Mouse (Mus musculus): ENCODE data around the gene Med18. TPM values are rescaled to one million over a fixed set of nuclear protein-coding genes. Genes with fewer than 3 reads are reported as not detected.

Med18 gene
- polyA plus RNA-seq, 1 experiment = 3.0 TPM

GRCm38 (mm10) chr4:132505800-132506199, 42.1 kb upstream of the Med18 start:
- TF ChIP-seq CTCF (IDR thresholded peaks at IDR 0.05; ENCODE audit: extremely low read depth, insufficient read depth, insufficient read length, insufficient replicate concordance) = no peak
- no peak for TF ChIP-seq POLR2A (IDR thresholded peaks at IDR 0.05; ENCODE audit: low read depth, low read length)
- peaks cover 3% of the 10 kb centered on the region; the same call in 1 of the 2 replicates for H3K4me1 ChIP-seq (ENCODE audit: control insufficient read depth, insufficient read depth, insufficient read length)
- H3K36me3 ChIP-seq (ENCODE audit: control insufficient read depth, insufficient read depth, low read length) = no peaks in the 10 kb centered on the region
- no peak overlapping the region for H3K27ac ChIP-seq (ENCODE audit: insufficient read depth, low read length)
- DNase-seq (ENCODE audit: low read depth in 1 of 2, low spot score in 2 of 2) = no peak
- 62% methylated on average over 10 of the region's 10 CpGs for WGBS
- no peak overlapping the region for H3K4me3 ChIP-seq (ENCODE audit: extremely low read depth, insufficient read depth, insufficient read length)
- H3K27me3 ChIP-seq (ENCODE audit: control insufficient read depth, insufficient read depth, low read length) = no peaks in the 10 kb centered on the region

- WGBS = 60% methylated on average over 6 of the region's 6 CpGs
- Histone ChIP-seq H3K4me1 (ENCODE audit: control insufficient read depth, insufficient read depth, insufficient read length) (peaks cover 3% of the 10 kb centered on the region; the same call in 1 of the 2 replicates), H3K27ac (ENCODE audit: insufficient read depth, low read length) (peak overlapping the region; percentile 3; the same call in 1 of the 2 replicates), H3K27me3 (ENCODE audit: control insufficient read depth, insufficient read depth, low read length) (no peaks in the 10 kb centered on the region), H3K4me3 (ENCODE audit: extremely low read depth, insufficient read depth, insufficient read length) (no peak overlapping the region), H3K36me3 (ENCODE audit: control insufficient read depth, insufficient read depth, low read length) (no peaks in the 10 kb centered on the region)
- TF ChIP-seq CTCF (IDR thresholded peaks at IDR 0.05; ENCODE audit: extremely low read depth, insufficient read depth, insufficient read length, insufficient replicate concordance) = no peak
- no peak for TF ChIP-seq POLR2A (IDR thresholded peaks at IDR 0.05; ENCODE audit: low read depth, low read length)
- no peak for DNase-seq (ENCODE audit: low read depth in 1 of 2, low spot score in 2 of 2)
Measured at GRCm38 (mm10) chr4:132505034-132505738, 41.5 kb upstream of the Med18 start.

- peaks cover 3% of the 10 kb centered on the region; the same call in 1 of the 2 replicates for H3K4me1 ChIP-seq (ENCODE audit: control insufficient read depth, insufficient read depth, insufficient read length)
- no peak for DNase-seq (ENCODE audit: low read depth in 1 of 2, low spot score in 2 of 2)
- peaks cover 8% of the 10 kb centered on the region for H3K36me3 ChIP-seq (ENCODE audit: control insufficient read depth, insufficient read depth, low read length)
- H3K27me3 ChIP-seq (ENCODE audit: control insufficient read depth, insufficient read depth, low read length) = no peaks in the 10 kb centered on the region
- no peak overlapping the region for H3K27ac ChIP-seq (ENCODE audit: insufficient read depth, low read length)
- TF ChIP-seq CTCF (IDR thresholded peaks at IDR 0.05; ENCODE audit: extremely low read depth, insufficient read depth, insufficient read length, insufficient replicate concordance) = no peak
- no peak for TF ChIP-seq POLR2A (IDR thresholded peaks at IDR 0.05; ENCODE audit: low read depth, low read length)
- 84% methylated on average over 11 of the region's 11 CpGs for WGBS
- H3K4me3 ChIP-seq (ENCODE audit: extremely low read depth, insufficient read depth, insufficient read length) = no peak overlapping the region
Measured at GRCm38 (mm10) chr4:132503344-132503743, 39.6 kb upstream of the Med18 start.

GRCm38 (mm10) chr4:132501639-132502038, 37.9 kb upstream of the Med18 start:
- WGBS = 85% methylated on average over 6 of the region's 6 CpGs
- DNase-seq (ENCODE audit: low read depth in 1 of 2, low spot score in 2 of 2) = no peak
- no peaks in the 10 kb centered on the region for H3K27me3 ChIP-seq (ENCODE audit: control insufficient read depth, insufficient read depth, low read length)
- TF ChIP-seq CTCF (IDR thresholded peaks at IDR 0.05; ENCODE audit: extremely low read depth, insufficient read depth, insufficient read length, insufficient replicate concordance) = no peak
- TF ChIP-seq POLR2A (IDR thresholded peaks at IDR 0.05; ENCODE audit: low read depth, low read length) = no peak
- H3K27ac ChIP-seq (ENCODE audit: insufficient read depth, low read length) = no peak overlapping the region
- H3K4me3 ChIP-seq (ENCODE audit: extremely low read depth, insufficient read depth, insufficient read length) = no peak overlapping the region
- H3K4me1 ChIP-seq (ENCODE audit: control insufficient read depth, insufficient read depth, insufficient read length) = peaks cover 3% of the 10 kb centered on the region; the same call in 1 of the 2 replicates
- H3K36me3 ChIP-seq (ENCODE audit: control insufficient read depth, insufficient read depth, low read length) = peaks cover 21% of the 10 kb centered on the region

- H3K36me3 ChIP-seq (ENCODE audit: control insufficient read depth, insufficient read depth, low read length) = peaks cover 24% of the 10 kb centered on the region
- TF ChIP-seq CTCF (IDR thresholded peaks at IDR 0.05; ENCODE audit: extremely low read depth, insufficient read depth, insufficient read length, insufficient replicate concordance) (no peak), POLR2A (IDR thresholded peaks at IDR 0.05; ENCODE audit: low read depth, low read length) (no peak)
- peak; percentile 34 to 45 for DNase-seq (ENCODE audit: low read depth in 1 of 2, low spot score in 2 of 2)
- peak overlapping the region; percentile 10; the same call in 1 of the 2 replicates for H3K4me3 ChIP-seq (ENCODE audit: extremely low read depth, insufficient read depth, insufficient read length)
- WGBS = 24% methylated on average over 20 of the region's 20 CpGs
- no peaks in the 10 kb centered on the region; the same call in 1 of the 2 replicates for H3K4me1 ChIP-seq (ENCODE audit: control insufficient read depth, insufficient read depth, insufficient read length)
- no peaks in the 10 kb centered on the region for H3K27me3 ChIP-seq (ENCODE audit: control insufficient read depth, insufficient read depth, low read length)
- H3K27ac ChIP-seq (ENCODE audit: insufficient read depth, low read length) = no peak overlapping the region; the same call in 1 of the 2 replicates
Measured at GRCm38 (mm10) chr4:132494271-132494918, 30.7 kb upstream of the Med18 start.

- Histone ChIP-seq H3K27ac (ENCODE audit: insufficient read depth, low read length) (no peak overlapping the region; the same call in 1 of the 2 replicates), H3K4me1 (ENCODE audit: control insufficient read depth, insufficient read depth, insufficient read length) (no peaks in the 10 kb centered on the region; the same call in 1 of the 2 replicates), H3K36me3 (ENCODE audit: control insufficient read depth, insufficient read depth, low read length) (peaks cover 12% of the 10 kb centered on the region), H3K4me3 (ENCODE audit: extremely low read depth, insufficient read depth, insufficient read length) (no peak overlapping the region), H3K27me3 (ENCODE audit: control insufficient read depth, insufficient read depth, low read length) (no peaks in the 10 kb centered on the region)
- DNase-seq (ENCODE audit: low read depth in 1 of 2, low spot score in 2 of 2) = no peak
- WGBS = 81% methylated on average over 10 of the region's 10 CpGs
- TF ChIP-seq POLR2A (IDR thresholded peaks at IDR 0.05; ENCODE audit: low read depth, low read length) (no peak), CTCF (IDR thresholded peaks at IDR 0.05; ENCODE audit: extremely low read depth, insufficient read depth, insufficient read length, insufficient replicate concordance) (no peak)
Measured at GRCm38 (mm10) chr4:132492178-132493060, 28.7 kb upstream of the Med18 start.
